Mouse (Mus musculus) heart, embryonic 15.5 days (tissue): ENCODE measurements around the gene 9930022D16Rik. TPM values are rescaled to one million over a fixed set of nuclear protein-coding genes. Genes with fewer than 3 reads are reported as not detected.

ENCODE experiments used
- ATAC-seq: fragments of 200-750 bp; cut with Nextera tagmentation; replicated peaks from 2 replicates; pipeline ENCODE4 v1.8.0; 2017; ENCODE audit warnings: low read depth, moderate TSS enrichment; ENCODE audit not compliant: insufficient number of reproducible peaks, insufficient read depth, low FRiP score
- H3K27ac ChIP-seq: fragments of 300-500 bp; sonication (generic); 2 replicates; pipeline ENCODE4 v1.5.1; 2015; ENCODE audit warnings: mild to moderate bottlenecking, inconsistent platforms
- H3K27me3 ChIP-seq: fragments of 300-500 bp; sonication (generic); 2 replicates; pipeline ENCODE4 v1.6.1; 2015; ENCODE audit warnings: inconsistent platforms
- H3K36me3 ChIP-seq: fragments of 300-500 bp; sonication (generic); 2 replicates; pipeline ENCODE4 v1.6.1; 2015; ENCODE audit warnings: mild to moderate bottlenecking, inconsistent platforms
- H3K4me1 ChIP-seq: fragments of 300-500 bp; sonication (generic); replicated peaks from 2 replicates; pipeline ENCODE4 v1.6.1; 2015; ENCODE audit warnings: inconsistent platforms
- H3K4me2 ChIP-seq: fragments of 300-500 bp; sonication (generic); 2 replicates; pipeline ENCODE4 v1.6.1; 2015; ENCODE audit warnings: inconsistent platforms, mild to moderate bottlenecking, moderate library complexity
- H3K4me3 ChIP-seq: fragments of 300-500 bp; sonication (generic); 2 replicates; pipeline ENCODE4 v1.5.1; 2015; ENCODE audit warnings: mild to moderate bottlenecking, inconsistent platforms
- H3K9ac ChIP-seq: fragments of 300-500 bp; sonication (generic); 2 replicates; pipeline ENCODE4 v1.6.1; 2015; ENCODE audit warnings: mild to moderate bottlenecking, inconsistent platforms
- H3K9me3 ChIP-seq: fragments of 300-500 bp; sonication (generic); replicated peaks from 2 replicates; pipeline ENCODE4 v1.6.1; 2016; ENCODE audit warnings: inconsistent platforms
- WGBS: fragments of 180-500 bp; shearing (Covaris S2); methylation state at CpG from one replicate; pipeline ENCODE4 v1.1.7; 2015; ENCODE audit warnings: mixed read lengths; 5-methylcytosine and 5-hydroxymethylcytosine counted together
- microRNA-seq: library from miRNA; unstranded; fragments of <30 nt; microRNA quantifications from one replicate; pipeline ENCODE4, GENCODE M21; 2016
- polyA plus RNA-seq: library from polyadenylated mRNA; unstranded; fragments of >200 nt; fragmentation: Nextera tagmentation; extraction: Ambion mirVana; gene quantifications from 2 replicates; pipeline ENCODE4 v1.2.1, GENCODE M21; 2015

9930022D16Rik gene
- polyA plus RNA-seq, 1 experiment from 2014 or later = not detected

DNA sequence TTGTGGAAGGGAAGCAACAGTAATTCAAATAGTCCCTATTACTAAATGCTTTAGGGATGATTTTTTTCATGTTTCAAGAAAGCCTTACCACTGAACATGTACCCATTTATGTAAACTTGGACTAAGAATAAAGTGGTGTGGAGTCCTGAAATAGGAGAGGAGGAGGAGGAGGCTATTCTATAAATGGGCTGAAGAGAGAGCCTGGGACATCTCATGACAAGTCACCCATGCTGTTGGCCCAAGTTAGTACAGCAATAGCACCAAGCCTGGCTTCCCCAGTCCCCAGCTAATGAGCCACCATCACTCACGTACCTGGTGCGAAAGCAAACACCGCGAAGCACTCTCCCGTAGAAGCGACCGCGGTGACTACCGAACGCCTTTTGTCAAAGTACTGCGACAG is 44.4 kb downstream of the 9930022D16Rik start:
- 93% methylated on average over 11 of the region's 11 CpGs for WGBS
- H3K9me3 ChIP-seq = no peaks in the 10 kb centered on the region
- H3K4me3 ChIP-seq = no peak overlapping the region
- H3K27me3 ChIP-seq = no peaks in the 10 kb centered on the region
- H3K4me2 ChIP-seq = no peak overlapping the region
- H3K4me1 ChIP-seq = peaks cover 7% of the 10 kb centered on the region
- H3K27ac ChIP-seq = no peak overlapping the region
- H3K36me3 ChIP-seq = no peaks in the 10 kb centered on the region; the same call in none of the 2 replicates
- ATAC-seq = no peak
- H3K9ac ChIP-seq = no peak overlapping the region

DNA sequence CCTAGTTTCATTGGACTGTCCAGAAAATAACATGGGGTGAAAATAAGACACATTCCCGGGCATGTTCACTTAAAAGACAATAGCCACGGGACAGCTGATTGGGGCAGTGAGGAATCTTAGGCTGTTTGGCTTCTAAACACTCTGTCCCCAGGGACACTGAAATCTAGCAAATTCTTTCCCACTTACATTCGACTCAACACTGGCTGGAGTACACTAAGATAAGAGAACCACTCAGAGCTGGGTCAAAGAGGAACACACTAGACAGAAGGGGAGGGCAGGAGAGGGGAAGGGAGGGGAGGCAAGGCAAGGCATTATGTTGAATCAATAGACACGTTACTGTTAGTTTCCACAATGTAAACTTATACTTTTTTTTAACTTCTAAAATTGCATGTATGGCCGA is 46.9 kb downstream of the 9930022D16Rik start:
- peaks cover 7% of the 10 kb centered on the region for H3K4me1 ChIP-seq
- WGBS = 22% methylated on average over 5 of the region's 5 CpGs
- no peak overlapping the region for H3K4me3 ChIP-seq
- no peaks in the 10 kb centered on the region for H3K9me3 ChIP-seq
- no peaks in the 10 kb centered on the region; the same call in 1 of the 2 replicates for H3K36me3 ChIP-seq
- peak; percentile 83; the same call in 1 of the 2 replicates for ATAC-seq
- no peaks in the 10 kb centered on the region for H3K27me3 ChIP-seq
- peak overlapping the region; percentile 26; the same call in 1 of the 2 replicates for H3K27ac ChIP-seq
- H3K4me2 ChIP-seq = no peak overlapping the region
- H3K9ac ChIP-seq = no peak overlapping the region

DNA sequence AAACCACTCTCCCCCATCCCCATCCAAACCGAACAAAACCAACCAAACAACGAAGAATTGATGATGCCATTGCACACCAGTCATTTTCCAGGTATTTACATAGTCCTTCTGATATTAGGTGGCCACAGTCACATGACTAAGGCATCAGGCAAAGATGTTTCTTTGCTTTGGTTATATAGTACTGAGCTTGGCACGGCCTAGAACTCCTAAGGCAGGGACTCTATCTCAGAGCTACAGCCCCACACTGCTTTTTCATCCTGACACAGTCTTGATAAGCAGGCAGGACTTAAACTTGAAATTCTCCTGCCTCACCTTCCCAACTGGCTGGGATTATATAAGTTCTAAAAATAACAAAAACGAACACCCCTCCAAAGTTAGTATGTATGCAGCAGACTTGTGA is 51.4 kb downstream of the 9930022D16Rik start:
- Histone ChIP-seq H3K4me2 (no peak overlapping the region), H3K36me3 (no peaks in the 10 kb centered on the region), H3K9me3 (no peaks in the 10 kb centered on the region), H3K27ac (no peak overlapping the region), H3K9ac (no peak overlapping the region), H3K4me3 (no peak overlapping the region), H3K4me1 (peaks cover 9% of the 10 kb centered on the region), H3K27me3 (no peaks in the 10 kb centered on the region)
- ATAC-seq = no peak
- 88% methylated on average over 4 of the region's 4 CpGs for WGBS

DNA sequence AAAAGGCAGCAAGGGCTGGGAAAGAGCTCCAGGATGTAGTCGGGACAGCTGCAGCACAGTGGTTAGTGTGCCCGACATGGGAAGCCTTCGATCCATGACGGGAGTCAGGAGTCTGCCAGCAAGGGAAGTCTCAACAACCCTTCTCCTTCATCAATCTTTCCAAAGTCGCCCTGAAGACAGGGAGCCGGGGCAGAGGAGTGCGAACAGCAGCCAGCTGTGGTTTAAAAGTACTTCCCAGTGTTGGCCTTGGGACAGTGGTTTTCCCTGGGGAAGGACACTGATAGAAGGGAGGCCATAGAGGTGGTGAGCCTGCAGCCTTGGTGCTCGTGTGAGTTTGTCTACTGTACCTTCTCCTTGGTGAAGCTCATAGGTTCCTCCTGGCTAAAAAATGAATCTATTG is 53.3 kb downstream of the 9930022D16Rik start:
- Histone ChIP-seq H3K9me3 (no peaks in the 10 kb centered on the region), H3K27me3 (no peaks in the 10 kb centered on the region), H3K4me2 (no peak overlapping the region), H3K4me3 (no peak overlapping the region), H3K4me1 (peaks cover 13% of the 10 kb centered on the region), H3K36me3 (no peaks in the 10 kb centered on the region), H3K27ac (no peak overlapping the region), H3K9ac (no peak overlapping the region)
- 64% methylated on average over 8 of the region's 8 CpGs for WGBS
- no peak for ATAC-seq

DNA sequence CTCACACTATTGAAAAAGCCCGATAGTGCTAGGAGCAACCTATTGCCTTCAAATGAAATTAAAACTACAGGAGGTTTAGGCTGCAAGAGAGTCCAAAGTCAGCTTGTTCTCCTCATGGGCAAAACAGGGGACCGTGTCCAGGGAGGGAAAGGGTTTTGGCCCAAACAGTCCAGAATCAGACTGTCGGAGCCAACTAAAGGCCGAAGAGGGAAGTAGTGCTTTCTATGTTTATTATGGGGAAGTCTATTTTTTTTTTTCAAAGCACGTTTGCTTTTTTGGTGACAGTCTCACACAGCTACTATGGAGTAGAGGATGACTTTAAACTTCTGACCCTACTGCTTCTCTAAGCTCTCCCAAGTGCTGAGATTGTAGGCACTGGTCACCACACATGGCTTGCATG is 54.4 kb downstream of the 9930022D16Rik start:
- Histone ChIP-seq H3K27ac (no peak overlapping the region), H3K27me3 (no peaks in the 10 kb centered on the region), H3K4me1 (peaks cover 16% of the 10 kb centered on the region), H3K9me3 (no peaks in the 10 kb centered on the region), H3K9ac (no peak overlapping the region), H3K4me3 (no peak overlapping the region), H3K4me2 (no peak overlapping the region), H3K36me3 (no peaks in the 10 kb centered on the region)
- ATAC-seq = no peak
- WGBS = 72% methylated on average over 5 of the region's 5 CpGs

Small RNA genes within 50 kb of the gene (microRNA-seq; reads per million reads assigned to microRNA genes)
- not detected for gene Gm25540

Other genes with a start within 250 kb of the 9930022D16Rik start
- 0.59 and 1.3 TPM in 2 replicates for gene Rgs9, start 115.8 kb upstream of the 9930022D16Rik start, polyA plus RNA-seq
- gene Gna13, start 51.1 kb upstream of the 9930022D16Rik start, polyA plus RNA-seq = 19.3 and 19.9 TPM in 2 replicates
- gene Amz2, start 12.0 kb downstream of the 9930022D16Rik start, polyA plus RNA-seq = 33.0 and 36.2 TPM in 2 replicates
- gene Arsg, start 59.5 kb downstream of the 9930022D16Rik start, polyA plus RNA-seq = 2.7 and 3.6 TPM in 2 replicates
- gene Slc16a6, start 59.7 kb downstream of the 9930022D16Rik start, polyA plus RNA-seq = 6.0 and 7.4 TPM in 2 replicates
- 50.9 and 54.1 TPM in 2 replicates for gene Wipi1, start 198.1 kb downstream of the 9930022D16Rik start, polyA plus RNA-seq
- 426 and 427 TPM in 2 replicates for gene Prkar1a, start 235.5 kb downstream of the 9930022D16Rik start, polyA plus RNA-seq